Mouse (Mus musculus) hindbrain, postnatal 0 days (tissue): ENCODE data around the gene Ppp1r16b. TPM values are rescaled to one million over a fixed set of nuclear protein-coding genes. Genes with fewer than 3 reads are reported as not detected.

Source experiments
- ATAC-seq: fragments of 200-750 bp; cut with Nextera tagmentation; 2 replicates; pipeline ENCODE4 v1.8.0; 2017; ENCODE audit warnings: mild to moderate bottlenecking, moderate TSS enrichment, moderate library complexity
- DNase-seq: peaks from one replicate; pipeline ENCODE4 v3.0.0-alpha.2; 2015; ENCODE audit warnings: low spot score
- H3K27ac ChIP-seq: fragments of 300-500 bp; sonication (generic); 2 replicates; pipeline ENCODE4 v1.5.1; 2014; ENCODE audit warnings: mild to moderate bottlenecking
- H3K27me3 ChIP-seq: fragments of 300-500 bp; sonication (generic); 2 replicates; pipeline ENCODE4 v1.6.1; 2014; ENCODE audit warnings: low read length, mixed read lengths; ENCODE audit not compliant: insufficient read depth
- H3K36me3 ChIP-seq: fragments of 300-500 bp; sonication (generic); 2 replicates; pipeline ENCODE4 v1.6.1; 2014; ENCODE audit warnings: low read length, mixed read lengths; ENCODE audit not compliant: insufficient read depth
- H3K4me1 ChIP-seq: fragments of 300-500 bp; sonication (generic); 2 replicates; pipeline ENCODE4 v1.6.1; 2014; ENCODE audit warnings: antibody characterized with exemption, low read length, mixed read lengths; ENCODE audit not compliant: insufficient read depth
- H3K4me2 ChIP-seq: fragments of 300-500 bp; sonication (generic); 2 replicates; pipeline ENCODE4 v1.6.1; 2014; ENCODE audit warnings: low read depth, mild to moderate bottlenecking, low read length, moderate library complexity, mixed read lengths
- H3K4me3 ChIP-seq: fragments of 300-500 bp; sonication (generic); 2 replicates; pipeline ENCODE4 v1.5.1; 2014; ENCODE audit warnings: low read length
- H3K9ac ChIP-seq: fragments of 300-500 bp; sonication (generic); replicated peaks from 2 replicates; pipeline ENCODE4 v1.6.1; 2014; ENCODE audit warnings: mild to moderate bottlenecking, low read length, moderate library complexity, mixed read lengths
- H3K9me3 ChIP-seq: fragments of 300-500 bp; sonication (generic); 2 replicates; pipeline ENCODE4 v1.6.1; 2016; ENCODE audit warnings: low read length, mixed read lengths
- CTCF ChIP-seq: IDR thresholded peaks from 2 replicates; pipeline ENCODE4 v1.5.1; 2016; ENCODE audit warnings: antibody characterized with exemption, control low read depth, low read depth
- WGBS: fragments of 180-500 bp; shearing (Covaris S2); extraction: QIAGEN DNeasy Blood & Tissue Kit; methylation state at CpG from one replicate; pipeline ENCODE4 v1.1.7; 2014; 5-methylcytosine and 5-hydroxymethylcytosine counted together
- polyA plus RNA-seq: library from polyadenylated mRNA; unstranded; fragments of >200 nt; fragmentation: Nextera tagmentation; extraction: Ambion mirVana; gene quantifications from 2 replicates; pipeline ENCODE4 v1.2.1, GENCODE M21; 2015
- total RNA-seq: library from RNA; depleted of rRNA; stranded (reverse); fragments of >200 nt; gene quantifications from 2 replicates; pipeline ENCODE4 v1.2.3, GENCODE M21; 2014

Ppp1r16b gene
- total and polyA plus RNA-seq, 2 experiments from 2014 or later = 30.3 to 32.4 TPM

DNA sequence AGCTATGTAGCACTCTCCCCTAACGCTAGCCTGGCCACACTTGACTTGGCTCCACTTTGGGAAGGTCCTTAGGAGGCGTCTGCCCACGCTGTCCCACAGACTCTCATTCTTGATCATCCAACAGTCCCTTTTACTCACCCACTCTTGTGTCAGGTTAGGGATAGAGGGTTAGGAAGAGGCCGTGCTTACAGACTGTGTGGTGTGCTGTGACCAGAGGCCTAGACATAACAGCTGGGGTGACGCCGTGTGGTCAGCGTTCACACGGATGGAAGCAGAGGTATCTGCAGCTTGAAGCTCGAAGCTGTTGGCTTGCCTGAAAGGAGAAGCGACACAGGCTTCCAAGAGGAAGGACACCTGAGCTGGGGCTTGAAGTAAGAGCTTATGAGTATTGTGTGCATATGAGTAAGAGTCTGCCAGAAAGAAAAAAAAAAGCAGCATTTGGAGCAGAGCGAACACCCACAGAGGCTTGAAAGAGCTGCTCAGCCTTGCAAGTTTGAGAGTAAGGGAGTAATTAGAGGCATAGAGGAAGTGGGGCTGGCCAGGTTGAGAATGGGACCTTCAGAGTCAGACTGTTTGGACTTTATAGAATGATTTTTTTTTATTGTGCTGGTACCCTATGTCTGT lies 78.4 kb downstream of the Ppp1r16b start:
- ATAC-seq (no peak), DNase-seq (no peak)
- no peak overlapping the region for H3K9ac ChIP-seq
- no peaks in the 10 kb centered on the region for H3K36me3 ChIP-seq
- no peaks in the 10 kb centered on the region for H3K4me1 ChIP-seq
- no peak for TF ChIP-seq CTCF
- H3K9me3 ChIP-seq = no peaks in the 10 kb centered on the region
- H3K27ac ChIP-seq = no peak overlapping the region
- WGBS = 88% methylated on average over 11 of the region's 11 CpGs
- H3K4me2 ChIP-seq = no peak overlapping the region
- H3K4me3 ChIP-seq = no peak overlapping the region
- H3K27me3 ChIP-seq = no peaks in the 10 kb centered on the region

DNA sequence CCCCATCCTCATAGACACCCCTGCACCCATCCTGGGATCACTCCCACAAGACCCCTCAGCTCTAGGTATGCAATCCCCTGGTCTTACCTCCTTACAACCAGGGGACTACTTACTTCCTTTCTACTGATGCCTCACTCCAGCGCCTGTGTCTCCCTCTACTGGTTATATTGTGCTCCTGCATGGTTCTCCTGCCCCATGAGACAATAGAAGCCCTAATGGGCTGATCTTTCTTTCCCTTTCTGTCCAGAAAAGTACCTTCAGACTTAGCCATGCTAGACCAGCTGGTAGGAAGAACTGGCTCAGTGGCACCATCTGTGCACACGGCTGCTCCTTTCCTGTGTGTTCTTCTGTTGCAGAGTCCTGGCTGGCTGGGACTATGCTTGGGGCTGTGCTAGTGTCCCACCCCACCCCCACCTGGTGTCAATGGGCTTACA lies 79.9 kb downstream of the Ppp1r16b start:
- Histone ChIP-seq H3K36me3 (no peaks in the 10 kb centered on the region), H3K4me3 (no peak overlapping the region), H3K9me3 (no peaks in the 10 kb centered on the region), H3K9ac (no peak overlapping the region), H3K4me1 (no peaks in the 10 kb centered on the region), H3K27ac (no peak overlapping the region), H3K4me2 (no peak overlapping the region), H3K27me3 (no peaks in the 10 kb centered on the region)
- ATAC-seq (peak; percentile 48; the same call in 1 of the 2 replicates), DNase-seq (peak; percentile 77)
- TF ChIP-seq CTCF = peak; percentile 87
- 17% methylated on average over 2 of the region's 2 CpGs for WGBS

DNA sequence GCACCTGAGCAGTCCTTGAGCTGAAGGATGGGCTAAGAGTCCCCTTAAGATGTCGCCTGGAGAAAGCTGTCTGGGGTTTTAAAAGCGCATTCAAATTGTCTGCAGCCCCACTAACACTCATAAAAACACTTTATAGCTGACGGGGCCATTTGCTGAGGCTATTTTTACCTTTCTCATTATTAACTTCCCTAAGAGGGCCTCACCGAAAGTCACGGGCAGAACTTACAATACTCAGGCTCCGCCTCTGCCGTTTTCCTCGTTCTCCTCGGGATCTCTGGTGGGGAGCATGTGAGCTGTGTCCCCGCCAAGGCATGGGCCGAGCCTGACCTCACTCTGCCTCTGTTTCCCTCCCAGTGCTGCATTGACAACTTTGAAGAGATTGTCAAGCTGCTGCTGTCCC lies 81.0 kb downstream of the Ppp1r16b start:
- Histone ChIP-seq H3K27me3 (no peaks in the 10 kb centered on the region), H3K27ac (no peak overlapping the region), H3K4me2 (no peak overlapping the region), H3K4me1 (no peaks in the 10 kb centered on the region), H3K36me3 (no peaks in the 10 kb centered on the region), H3K9me3 (no peaks in the 10 kb centered on the region), H3K4me3 (no peak overlapping the region), H3K9ac (no peak overlapping the region)
- DNase-seq (no peak), ATAC-seq (no peak)
- 71% methylated on average over 11 of the region's 11 CpGs for WGBS
- TF ChIP-seq CTCF = no peak

DNA sequence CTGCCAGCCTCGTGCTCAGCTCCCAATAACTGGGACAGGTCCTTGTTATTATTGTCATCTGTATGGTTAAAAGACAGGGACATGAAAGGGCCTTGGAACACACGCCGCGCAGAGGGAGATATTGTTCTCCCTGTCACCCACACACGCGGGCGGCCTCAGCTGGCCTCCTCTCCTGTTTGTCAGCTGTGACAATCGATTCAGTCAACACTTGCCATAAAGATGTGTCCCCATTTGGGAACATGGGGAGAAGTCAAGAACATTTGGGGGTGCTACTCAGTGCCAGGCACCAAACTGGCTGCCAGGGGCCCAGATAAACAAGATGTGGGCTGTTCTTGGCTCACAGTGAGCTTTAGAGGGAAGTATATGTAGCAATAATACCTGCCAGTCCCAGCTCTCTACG lies 84.2 kb downstream of the Ppp1r16b start:
- no peak overlapping the region for H3K9ac ChIP-seq
- no peak for TF ChIP-seq CTCF
- 81% methylated on average over 9 of the region's 9 CpGs for WGBS
- ATAC-seq (no peak), DNase-seq (no peak)
- no peaks in the 10 kb centered on the region for H3K27me3 ChIP-seq
- no peaks in the 10 kb centered on the region for H3K4me1 ChIP-seq
- H3K36me3 ChIP-seq = no peaks in the 10 kb centered on the region
- no peak overlapping the region for H3K4me3 ChIP-seq
- H3K27ac ChIP-seq = no peak overlapping the region
- no peaks in the 10 kb centered on the region for H3K9me3 ChIP-seq
- H3K4me2 ChIP-seq = no peak overlapping the region

DNA sequence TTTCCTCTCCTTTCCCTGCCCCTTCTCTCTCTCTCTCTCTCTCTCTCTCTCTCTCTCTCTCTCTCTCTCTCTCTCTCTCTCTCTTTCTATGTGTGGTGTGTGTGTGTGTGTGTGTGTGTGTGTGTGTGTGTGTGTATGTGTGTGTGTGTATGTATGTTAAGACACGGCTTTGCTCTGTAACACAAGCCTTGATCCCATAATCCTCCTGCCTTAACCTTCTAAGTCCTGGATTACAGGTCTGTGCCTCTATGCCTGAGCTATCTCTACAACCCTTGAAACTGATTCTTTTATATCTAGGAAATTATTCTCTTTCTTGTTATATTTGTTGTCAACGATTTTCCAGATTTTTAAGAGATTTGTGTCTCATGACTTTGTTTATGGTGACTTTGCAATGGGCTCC lies 95.0 kb downstream of the Ppp1r16b start:
- H3K4me2 ChIP-seq = no peak overlapping the region
- H3K9me3 ChIP-seq = no peaks in the 10 kb centered on the region
- WGBS = 86% methylated on average over 2 of the region's 2 CpGs
- H3K27me3 ChIP-seq = no peaks in the 10 kb centered on the region
- no peak overlapping the region for H3K4me3 ChIP-seq
- peaks cover 17% of the 10 kb centered on the region; the same call in 1 of the 2 replicates for H3K36me3 ChIP-seq
- no peak overlapping the region for H3K9ac ChIP-seq
- no peak overlapping the region for H3K27ac ChIP-seq
- no peaks in the 10 kb centered on the region for H3K4me1 ChIP-seq
- no peak for ATAC-seq
- no peak for DNase-seq
- TF ChIP-seq CTCF = no peak

DNA sequence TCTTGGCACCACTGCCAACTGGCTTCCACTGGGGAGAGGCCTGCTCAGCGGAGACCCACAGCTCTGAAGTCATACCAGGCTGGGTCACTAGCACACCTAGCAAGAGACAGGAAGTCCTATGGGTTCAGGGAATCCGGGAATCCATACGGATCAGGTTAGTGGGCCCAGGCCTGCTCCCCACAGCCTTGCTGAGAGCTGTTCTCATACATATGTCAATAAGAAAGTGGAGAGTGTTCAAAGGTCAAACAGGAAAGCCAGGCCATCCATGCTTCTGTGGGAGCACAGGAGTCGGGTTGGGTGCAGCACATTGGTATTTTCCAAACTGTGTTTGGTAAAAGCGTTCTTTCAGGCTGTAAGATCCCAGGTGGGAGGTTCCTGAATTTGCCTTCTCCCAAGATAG lies 97.1 kb downstream of the Ppp1r16b start:
- H3K4me2 ChIP-seq = no peak overlapping the region
- no peaks in the 10 kb centered on the region for H3K4me1 ChIP-seq
- DNase-seq (no peak), ATAC-seq (no peak)
- H3K9me3 ChIP-seq = no peaks in the 10 kb centered on the region
- no peak overlapping the region for H3K4me3 ChIP-seq
- H3K27me3 ChIP-seq = no peaks in the 10 kb centered on the region
- H3K36me3 ChIP-seq = peaks cover 11% of the 10 kb centered on the region; the same call in 1 of the 2 replicates
- TF ChIP-seq CTCF = no peak
- no peak overlapping the region for H3K9ac ChIP-seq
- WGBS = 85% methylated on average over 5 of the region's 5 CpGs
- no peak overlapping the region for H3K27ac ChIP-seq

DNA sequence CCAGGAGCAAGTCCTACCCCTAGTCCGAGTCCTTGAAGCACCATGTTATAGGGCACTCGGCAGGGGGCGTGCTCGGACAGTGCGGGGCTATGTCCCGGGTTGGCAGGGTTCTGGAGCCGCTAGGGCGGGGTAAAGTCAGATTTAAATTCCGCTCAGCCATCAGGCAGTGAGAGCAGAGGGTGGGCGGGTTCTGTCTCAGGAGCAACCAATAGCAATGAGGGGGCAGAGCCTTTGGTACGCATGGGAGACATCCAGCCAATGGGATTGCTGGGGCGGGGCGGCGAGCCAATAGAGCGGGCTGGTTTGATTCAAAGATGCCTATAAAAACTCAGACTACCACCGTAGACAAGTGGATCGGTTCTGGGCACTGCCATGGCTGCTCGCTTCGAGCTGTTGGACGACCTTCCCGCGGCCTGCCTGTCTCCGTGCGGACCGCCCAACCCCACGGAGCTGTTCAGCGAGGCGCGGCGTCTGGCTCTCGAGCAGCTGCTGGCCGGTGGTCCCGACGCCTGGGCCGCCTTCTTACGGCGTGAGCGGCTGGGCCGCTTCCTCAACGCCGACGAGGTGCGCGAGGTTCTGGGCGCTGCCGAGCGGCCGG lies 102.6 kb downstream of the Ppp1r16b start, which contains the start of gene Fam83d:
Gene Fam83d (plus strand): TSS at position 352 of the 598 bp plus-strand sequence.
- Histone ChIP-seq H3K27ac (no peak within 1 kb of the TSS), H3K4me2 (peak within 1 kb of the TSS; percentile 99), H3K9me3 (no peaks in the 10 kb centered on the region), H3K4me1 (peaks cover 17% of the 10 kb centered on the region), H3K27me3 (no peaks in the 10 kb centered on the region), H3K4me3 (peak within 1 kb of the TSS; percentile 55), H3K9ac (peak within 1 kb of the TSS; percentile 49), H3K36me3 (peaks cover 4% of the 10 kb centered on the region; the same call in 1 of the 2 replicates)
- WGBS = under 1% methylated on average over 48 of the region's 48 CpGs
- peak; percentile 73 for TF ChIP-seq CTCF
- ATAC-seq = peak; percentile 98
- DNase-seq = peak; percentile 97
